Mouse (Mus musculus) ES-E14 (cell line): ENCODE results near the gene Lin28b. TPM values are rescaled to one million over a fixed set of nuclear protein-coding genes. Genes with fewer than 3 reads are reported as not detected.
A peak's percentile ranks its signal among the peaks of the same experiment; 100 is the strongest.
"Not testable (repeated sequence)": the region's sequence is repeated elsewhere in the genome, so short reads cannot be mapped to it uniquely, and the experiment has no call there.

Source experiments
- DNase-seq: peaks from one replicate; pipeline ENCODE4 v3.0.0-alpha.2; 2013; ENCODE audit warnings: low read depth, low spot score
- H3K27ac ChIP-seq: 2 replicates; pipeline ENCODE4 v1.5.1; 2012; ENCODE audit warnings: low read depth, mild to moderate bottlenecking, low read length, moderate library complexity, mixed read lengths; ENCODE audit not compliant: poor library complexity, insufficient read depth, severe bottlenecking
- H3K36me3 ChIP-seq: 2 replicates; pipeline ENCODE4 v1.6.1; 2012; ENCODE audit warnings: mild to moderate bottlenecking, low read length, moderate library complexity, mixed read lengths; ENCODE audit not compliant: control insufficient read depth, poor library complexity, insufficient read depth, severe bottlenecking
- H3K4me1 ChIP-seq, 2 experiments: fragments of 150-350 bp in 1 of 2; sonication (generic) in 1 of 2; 2 replicates each; pipeline ENCODE4 v1.6.1; 2012; ENCODE audit warnings: low read length in 2 of 2, mild to moderate bottlenecking in 1 of 2, mixed read lengths in 1 of 2; ENCODE audit not compliant: control insufficient read depth in 2 of 2, insufficient read depth in 2 of 2, poor library complexity in 1 of 2
- H3K4me3 ChIP-seq, 2 experiments: fragments of 150-350 bp in 1 of 2; sonication (generic) in 1 of 2; 2 replicates each; pipeline ENCODE4 v1.5.1; 2012; ENCODE audit warnings: low read length in 2 of 2, low read depth in 1 of 2, mild to moderate bottlenecking in 1 of 2, mixed read lengths in 1 of 2; ENCODE audit not compliant: insufficient read depth in 1 of 2, poor library complexity in 1 of 2, severe bottlenecking in 1 of 2
- H3K9ac ChIP-seq: 2 replicates; pipeline ENCODE4 v1.6.1; 2012; ENCODE audit warnings: low read depth, mild to moderate bottlenecking, low read length, mixed read lengths; ENCODE audit not compliant: poor library complexity, insufficient read depth, severe bottlenecking
- H3K9me3 ChIP-seq: fragments of 150-350 bp; sonication (generic); 2 replicates; pipeline ENCODE4 v1.6.1; 2012; ENCODE audit warnings: low read depth, mild to moderate bottlenecking, low read length; ENCODE audit not compliant: control insufficient read depth, insufficient read depth
- CHD2 ChIP-seq: IDR thresholded peaks from 2 replicates; pipeline ENCODE4 v1.6.1; 2014; ENCODE audit warnings: mild to moderate bottlenecking, low read depth, low read length, inconsistent platforms
- HCFC1 ChIP-seq: IDR thresholded peaks from 2 replicates; pipeline ENCODE4 v1.6.1; 2012; ENCODE audit warnings: low read length, inconsistent platforms, borderline replicate concordance; ENCODE audit not compliant: insufficient read depth
- MAFK ChIP-seq: IDR thresholded peaks from 2 replicates; pipeline ENCODE4 v1.6.1; 2014; ENCODE audit warnings: mild to moderate bottlenecking, low read depth, low read length, inconsistent platforms; ENCODE audit not compliant: insufficient read depth
- ZC3H11A ChIP-seq: IDR thresholded peaks from 2 replicates; pipeline ENCODE4 v1.6.1; 2012; ENCODE audit warnings: low read depth, mild to moderate bottlenecking, inconsistent platforms, low read length, borderline replicate concordance
- ZNF384 ChIP-seq: IDR thresholded peaks from 2 replicates; pipeline ENCODE4 v1.6.1; 2012; ENCODE audit warnings: low read depth, low read length, inconsistent platforms
- in situ Hi-C, 2 experiments: fragments of 600-800 bp; cut with MboI; formaldehyde crosslinking; loops; one replicate each; pipeline ENCODE4 v1.15.1; 2025; ENCODE audit warnings: low sequenced_read_pairs in 2 of 2, inconsistent platforms in 1 of 2; ENCODE audit not compliant: unreplicated experiment in 2 of 2
- total RNA-seq: library from RNA; depleted of rRNA; stranded (reverse); fragments of 300-350 nt; gene quantifications from 2 replicates; pipeline ENCODE4 v1.2.3, GENCODE M21; 2012

Gene Lin28b
- total RNA-seq, 1 experiment: 26.9 TPM

GRCm38 (mm10) chr10:45363396-45363795, 122.8 kb downstream of the Lin28b start:
- Histone ChIP-seq H3K36me3 (no peaks in the 10 kb centered on the region), H3K9me3 (no peaks in the 10 kb centered on the region), H3K9ac (no peak overlapping the region), H3K4me1 (no peaks in the 10 kb centered on the region), H3K4me3 (no peak overlapping the region), H3K27ac (no peak overlapping the region)
- in situ Hi-C loops: no loop called here
- no peak for DNase-seq
- TF ChIP-seq CHD2 (no peak), ZC3H11A (no peak), HCFC1 (no peak), ZNF384 (no peak), MAFK (no peak)

GRCm38 (mm10) chr10:45356091-45356490, 130.1 kb downstream of the Lin28b start:
- in situ Hi-C loops: no loop called here

GRCm38 (mm10) chr10:45348143-45348542, 138.1 kb downstream of the Lin28b start:
- H3K27ac ChIP-seq, H3K9me3 ChIP-seq, H3K36me3 ChIP-seq, DNase-seq, H3K4me1 ChIP-seq, H3K4me3 ChIP-seq, H3K9ac ChIP-seq, in situ Hi-C loops: not testable (repeated sequence)

More at GRCm38 (mm10) chr10:45356091-45356490, 130.1 kb downstream of the Lin28b start:
- H3K9ac ChIP-seq: no peak overlapping the region
- DNase-seq: no peak
- H3K4me1 ChIP-seq: no peaks in the 10 kb centered on the region
- H3K36me3 ChIP-seq: no peaks in the 10 kb centered on the region
- H3K9me3 ChIP-seq: no peaks in the 10 kb centered on the region
- H3K27ac ChIP-seq: no peak overlapping the region
- no peak overlapping the region for H3K4me3 ChIP-seq
- TF ChIP-seq CHD2 (no peak), ZNF384 (no peak), MAFK (no peak), ZC3H11A (no peak), HCFC1 (no peak)

- TF ChIP-seq ZNF384 (no peak), MAFK (no peak), HCFC1 (no peak), ZC3H11A (no peak), CHD2 (no peak)
These were observed 141.0 kb downstream of the Lin28b start for GRCm38 (mm10) chr10:45345217-45345616.

GRCm38 (mm10) chr10:45344381-45344780, 141.8 kb downstream of the Lin28b start:
- TF ChIP-seq HCFC1: no peak
- TF ChIP-seq ZNF384: peak; percentile 64; the same call in 1 of the 2 replicates
- TF ChIP-seq ZC3H11A: peak; percentile 11; the same call in 1 of the 2 replicates
- no peak for TF ChIP-seq MAFK
- no peak for TF ChIP-seq CHD2
- no peaks in the 10 kb centered on the region for H3K36me3 ChIP-seq
- in situ Hi-C loops: no loop called here
- H3K9me3 ChIP-seq: no peaks in the 10 kb centered on the region
- no peaks in the 10 kb centered on the region for H3K4me1 ChIP-seq
- DNase-seq: no peak
- no peak overlapping the region for H3K9ac ChIP-seq
- H3K4me3 ChIP-seq: no peak overlapping the region
- no peak overlapping the region for H3K27ac ChIP-seq

More at GRCm38 (mm10) chr10:45345217-45345616, 141.0 kb downstream of the Lin28b start:
- DNase-seq: no peak
- no peaks in the 10 kb centered on the region for H3K4me1 ChIP-seq
- H3K27ac ChIP-seq: no peak overlapping the region
- no peaks in the 10 kb centered on the region for H3K9me3 ChIP-seq
- H3K36me3 ChIP-seq: no peaks in the 10 kb centered on the region
- in situ Hi-C loops: no loop called here
- no peak overlapping the region for H3K4me3 ChIP-seq
- H3K9ac ChIP-seq: no peak overlapping the region
